Mouse (Mus musculus) lung, postnatal 0 days (tissue): ENCODE measurements around the gene Olfr160. TPM values are rescaled to one million over a fixed set of nuclear protein-coding genes. Genes with fewer than 3 reads are reported as not detected.

Experiments used
- ATAC-seq: fragments of 200-750 bp; cut with Nextera tagmentation; 2 replicates; pipeline ENCODE4 v1.8.0; 2017; ENCODE audit warnings: moderate library complexity
- DNase-seq: peaks from one replicate; pipeline ENCODE4 v3.0.0-alpha.2; 2016; ENCODE audit warnings: low spot score
- H3K27ac ChIP-seq: fragments of 300-500 bp; sonication (generic); 2 replicates; pipeline ENCODE4 v1.5.1; 2014; ENCODE audit warnings: antibody characterized with exemption, mild to moderate bottlenecking, low read length, mixed read lengths
- H3K27me3 ChIP-seq: fragments of 300-500 bp; sonication (generic); replicated peaks from 2 replicates; pipeline ENCODE4 v1.6.1; 2014; ENCODE audit warnings: low read length, mixed read lengths; ENCODE audit not compliant: insufficient read depth
- H3K36me3 ChIP-seq: fragments of 300-500 bp; sonication (generic); 2 replicates; pipeline ENCODE4 v1.6.1; 2014; ENCODE audit warnings: low read length, mixed read lengths; ENCODE audit not compliant: insufficient read depth
- H3K4me1 ChIP-seq: fragments of 300-500 bp; sonication (generic); 2 replicates; pipeline ENCODE4 v1.6.1; 2014; ENCODE audit warnings: antibody characterized with exemption, low read depth, low read length, mixed read lengths; ENCODE audit not compliant: insufficient read depth
- H3K4me2 ChIP-seq: fragments of 300-500 bp; sonication (generic); replicated peaks from 2 replicates; pipeline ENCODE4 v1.6.1; 2014; ENCODE audit warnings: low read depth, mild to moderate bottlenecking, low read length, moderate library complexity, mixed read lengths
- H3K4me3 ChIP-seq: fragments of 300-500 bp; sonication (generic); 2 replicates; pipeline ENCODE4 v1.5.1; 2014; ENCODE audit warnings: low read depth, low read length
- H3K9ac ChIP-seq: fragments of 300-500 bp; sonication (generic); replicated peaks from 2 replicates; pipeline ENCODE4 v1.6.1; 2014; ENCODE audit warnings: low read depth, mild to moderate bottlenecking
- H3K9me3 ChIP-seq: fragments of 300-500 bp; sonication (generic); 2 replicates; pipeline ENCODE4 v1.6.1; 2016; ENCODE audit warnings: low read length, mixed read lengths
- CTCF ChIP-seq: IDR thresholded peaks from 2 replicates; pipeline ENCODE4 v1.5.1; 2016; ENCODE audit warnings: antibody characterized with exemption, mild to moderate bottlenecking
- EP300 ChIP-seq: IDR thresholded peaks from 2 replicates; pipeline ENCODE4 v1.6.1; 2016; ENCODE audit warnings: antibody characterized with exemption, mild to moderate bottlenecking, control low read depth
- WGBS: fragments of 180-500 bp; shearing (Covaris S2); extraction: QIAGEN DNeasy Blood & Tissue Kit; methylation state at CpG from one replicate; pipeline ENCODE4 v1.1.7; 2014; 5-methylcytosine and 5-hydroxymethylcytosine counted together
- polyA plus RNA-seq: library from polyadenylated mRNA; unstranded; fragments of >200 nt; fragmentation: Nextera tagmentation; extraction: Ambion mirVana; gene quantifications from 2 replicates; pipeline ENCODE4 v1.2.1, GENCODE M21; 2015

The Olfr160 gene
- polyA plus RNA-seq, 1 experiment from 2014 or later: not detected

- Histone ChIP-seq H3K4me3 (no peak within 1 kb of the TSS), H3K27ac (no peak within 1 kb of the TSS), H3K4me1 (no peaks in the 10 kb centered on the region), H3K36me3 (no peaks in the 10 kb centered on the region), H3K4me2 (no peak within 1 kb of the TSS), H3K27me3 (no peaks in the 10 kb centered on the region), H3K9ac (no peak within 1 kb of the TSS), H3K9me3 (no peaks in the 10 kb centered on the region)
- DNase-seq: no peak
- ATAC-seq: no peak
- TF ChIP-seq CTCF: no peak
- TF ChIP-seq EP300: no peak
These were observed 28.8 kb upstream of the Olfr160 start, which contains the start of gene Olfr874 for GRCm38 (mm10) chr9:37744806-37745205. Olfr874 (plus strand) TSS chr9:37745106.

DNA sequence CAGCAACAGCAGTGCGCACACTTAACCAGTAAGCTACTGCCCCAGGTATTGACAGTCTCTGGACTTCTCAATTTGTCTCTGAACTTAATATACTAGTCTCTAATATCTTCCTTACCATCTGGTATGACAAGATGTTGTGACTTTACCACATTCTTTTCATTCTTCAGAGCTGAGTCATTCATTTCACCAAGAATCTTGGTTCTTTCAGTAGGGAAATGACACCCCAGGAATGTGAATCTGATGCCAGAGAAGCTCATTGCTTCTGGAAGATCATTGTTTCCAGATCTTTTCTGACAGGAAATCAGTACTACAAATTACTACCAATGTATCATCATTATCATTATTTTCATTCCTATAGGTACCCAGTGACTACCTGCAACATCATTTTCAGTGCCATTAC, 18.3 kb upstream of the Olfr160 start:
- ATAC-seq: no peak
- no peak for DNase-seq

GRCm38 (mm10) chr9:37689970-37690686, 25.9 kb downstream of the Olfr160 start:
- no peaks in the 10 kb centered on the region for H3K36me3 ChIP-seq
- no peaks in the 10 kb centered on the region for H3K9me3 ChIP-seq
- H3K9ac ChIP-seq: no peak overlapping the region
- no peak overlapping the region for H3K4me3 ChIP-seq
- ATAC-seq (no peak), DNase-seq (peak; percentile 52)
- H3K4me2 ChIP-seq: no peak overlapping the region
- TF ChIP-seq EP300 (no peak), CTCF (peak; percentile 68)
- H3K27me3 ChIP-seq: no peaks in the 10 kb centered on the region
- no peaks in the 10 kb centered on the region for H3K4me1 ChIP-seq
- 60% methylated on average over 5 of the region's 5 CpGs for WGBS
- no peak overlapping the region for H3K27ac ChIP-seq

More for the DNA sequence above, 18.3 kb upstream of the Olfr160 start:
- no peaks in the 10 kb centered on the region for H3K27me3 ChIP-seq
- H3K4me2 ChIP-seq: no peak overlapping the region
- H3K36me3 ChIP-seq: no peaks in the 10 kb centered on the region
- no peaks in the 10 kb centered on the region for H3K4me1 ChIP-seq
- no peak overlapping the region for H3K27ac ChIP-seq
- H3K9ac ChIP-seq: no peak overlapping the region
- WGBS: 93% methylated on average over 1 of the region's 1 CpGs
- H3K9me3 ChIP-seq: no peaks in the 10 kb centered on the region
- no peak overlapping the region for H3K4me3 ChIP-seq
- TF ChIP-seq CTCF: no peak
- TF ChIP-seq EP300: no peak

- Histone ChIP-seq H3K27me3 (no peaks in the 10 kb centered on the region), H3K4me2 (no peak overlapping the region), H3K4me3 (no peak overlapping the region), H3K4me1 (no peaks in the 10 kb centered on the region), H3K36me3 (no peaks in the 10 kb centered on the region), H3K27ac (no peak overlapping the region), H3K9ac (no peak overlapping the region), H3K9me3 (no peaks in the 10 kb centered on the region)
- no peak for TF ChIP-seq EP300
- TF ChIP-seq CTCF: peak; percentile 10; the same call in 1 of the 2 replicates
- DNase-seq: no peak
- no peak for ATAC-seq
- 34% methylated on average over 3 of the region's 3 CpGs for WGBS
These were observed 28.1 kb downstream of the Olfr160 start for GRCm38 (mm10) chr9:37687941-37688303.

- Histone ChIP-seq H3K27me3 (no peaks in the 10 kb centered on the region), H3K9ac (no peak overlapping the region), H3K9me3 (no peaks in the 10 kb centered on the region), H3K36me3 (no peaks in the 10 kb centered on the region), H3K4me2 (no peak overlapping the region), H3K4me1 (no peaks in the 10 kb centered on the region), H3K27ac (no peak overlapping the region), H3K4me3 (no peak overlapping the region)
- no peak for DNase-seq
- ATAC-seq: no peak
- TF ChIP-seq EP300 (no peak), CTCF (no peak)
- 76% methylated on average over 3 of the region's 3 CpGs for WGBS
These were observed 28.6 kb downstream of the Olfr160 start for GRCm38 (mm10) chr9:37687288-37687940.

GRCm38 (mm10) chr9:37681123-37681522, 34.9 kb downstream of the Olfr160 start:
- TF ChIP-seq EP300: no peak
- no peak for TF ChIP-seq CTCF
- 87% methylated on average over 1 of the region's 1 CpGs for WGBS
- H3K9me3 ChIP-seq: no peaks in the 10 kb centered on the region
- ATAC-seq (no peak), DNase-seq (no peak)
- no peak overlapping the region for H3K4me2 ChIP-seq
- H3K4me3 ChIP-seq: no peak overlapping the region
- H3K9ac ChIP-seq: no peak overlapping the region
- no peaks in the 10 kb centered on the region for H3K4me1 ChIP-seq
- no peak overlapping the region for H3K27ac ChIP-seq
- H3K36me3 ChIP-seq: no peaks in the 10 kb centered on the region
- H3K27me3 ChIP-seq: no peaks in the 10 kb centered on the region
